Mouse (Mus musculus) C2C12 (cell line): Measurements from ENCODE around the gene Grk6. TPM values are rescaled to one million over a fixed set of nuclear protein-coding genes. Genes with fewer than 3 reads are reported as not detected.
A peak's percentile ranks its signal among the peaks of the same experiment; 100 is the strongest.

Experiments used
- H3K27me3 ChIP-seq: one replicate; pipeline ENCODE4 v1.6.1; 2011; ENCODE audit not compliant: control insufficient read depth, insufficient read depth, insufficient read length
- H3K36me3 ChIP-seq: one replicate; pipeline ENCODE4 v1.6.1; 2011; ENCODE audit not compliant: control insufficient read depth, insufficient read depth
- H3K4me3 ChIP-seq: one replicate; pipeline ENCODE4 v1.5.1; 2011; ENCODE audit warnings: mild to moderate bottlenecking, control low read depth; ENCODE audit not compliant: poor library complexity, insufficient read depth, severe bottlenecking
- H3K79me2 ChIP-seq: one replicate; pipeline ENCODE4 v1.6.1; 2011; ENCODE audit not compliant: control insufficient read depth, insufficient read depth
- H3K79me3 ChIP-seq: one replicate; pipeline ENCODE4 v1.6.1; 2011; ENCODE audit warnings: low read depth, control low read depth
- H3ac ChIP-seq: one replicate; pipeline ENCODE3; 2011; ENCODE audit warnings: low read depth; ENCODE audit not compliant: control insufficient read depth, insufficient read length
- CEBPB ChIP-seq: IDR thresholded peaks from one replicate; pipeline ENCODE4 v1.6.1; 2011; ENCODE audit warnings: low read depth, mild to moderate bottlenecking, control low read depth, moderate library complexity
- CTCF ChIP-seq: IDR thresholded peaks from one replicate; pipeline ENCODE4 v1.5.1; 2011; ENCODE audit not compliant: control insufficient read depth, insufficient read depth, insufficient read length
- FOSL1 ChIP-seq: IDR thresholded peaks from one replicate; pipeline ENCODE4 v1.8.0; 2011; ENCODE audit warnings: mild to moderate bottlenecking, low read length; ENCODE audit not compliant: poor library complexity, insufficient read depth, severe bottlenecking
- MAX ChIP-seq: IDR thresholded peaks from one replicate; pipeline ENCODE4 v1.6.1; 2011; ENCODE audit warnings: mild to moderate bottlenecking, control low read depth
- MYOD1 ChIP-seq: IDR thresholded peaks from one replicate; pipeline ENCODE4 v1.6.1; 2011; ENCODE audit warnings: low read depth; ENCODE audit not compliant: control insufficient read depth, insufficient read length
- MYOG ChIP-seq: IDR thresholded peaks from one replicate; pipeline ENCODE4 v1.6.1; 2011; ENCODE audit not compliant: control insufficient read depth, insufficient read length; ENCODE audit errors: extremely low read depth
- USF1 ChIP-seq: IDR thresholded peaks from one replicate; pipeline ENCODE4 v1.6.1; 2011; ENCODE audit warnings: low read depth, mild to moderate bottlenecking, control low read depth, moderate library complexity
- microRNA-seq: library from miRNA; unstranded; fragments of <30 nt; microRNA quantifications from one replicate; pipeline ENCODE4, GENCODE M21; 2019; ENCODE audit warnings: borderline microRNAs expressed
- polyA plus RNA-seq: library from polyadenylated mRNA; unstranded; fragments of >200 nt; fragmentation: generic; extraction: Trizol; gene quantifications from one replicate; pipeline ENCODE4 v1.2.1, GENCODE M21; 2012; ENCODE audit warnings: missing spikeins

Grk6 gene
- polyA plus RNA-seq, 1 experiment: 81.9 TPM

DNA sequence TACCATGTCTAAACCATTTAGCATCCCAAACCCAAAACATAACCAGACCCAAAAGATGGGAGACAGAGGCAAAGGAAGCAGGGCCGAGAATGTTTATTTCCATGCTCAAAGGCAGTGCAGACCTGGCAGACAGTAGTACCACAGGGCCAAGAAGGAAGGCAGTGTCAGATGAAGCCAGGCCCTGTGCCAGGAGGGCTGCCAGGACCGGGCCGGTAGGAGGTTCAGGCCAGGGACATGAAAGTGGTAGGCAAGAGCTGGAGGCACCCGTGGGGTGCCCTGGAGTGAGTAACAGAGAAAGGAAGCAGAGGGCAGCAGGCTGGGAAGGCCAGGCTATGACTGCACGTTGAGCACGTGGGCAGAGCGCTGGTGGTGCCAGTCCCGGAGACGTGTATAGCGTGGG lies 61.8 kb downstream of the Grk6 start:
- peaks cover 88% of the 10 kb centered on the region for H3K79me2 ChIP-seq
- H3K27me3 ChIP-seq: no peaks in the 10 kb centered on the region
- H3K79me3 ChIP-seq: peaks cover 28% of the 10 kb centered on the region
- no peak overlapping the region for H3ac ChIP-seq
- TF ChIP-seq USF1 (no peak), MYOD1 (no peak), CTCF (no peak), MYOG (no peak), CEBPB (no peak), MAX (no peak), FOSL1 (no peak)
- no peak overlapping the region for H3K4me3 ChIP-seq
- peaks cover 87% of the 10 kb centered on the region for H3K36me3 ChIP-seq

- H3K79me3 ChIP-seq: peaks cover 40% of the 10 kb centered on the region
- TF ChIP-seq MYOD1: no peak
- TF ChIP-seq CEBPB: no peak
- TF ChIP-seq MAX: no peak
- TF ChIP-seq FOSL1: no peak
- no peak for TF ChIP-seq CTCF
- no peak for TF ChIP-seq USF1
- no peak for TF ChIP-seq MYOG
- no peaks in the 10 kb centered on the region for H3K27me3 ChIP-seq
- H3K36me3 ChIP-seq: peaks cover 81% of the 10 kb centered on the region
- H3K4me3 ChIP-seq: no peak overlapping the region
- H3ac ChIP-seq: no peak overlapping the region
- H3K79me2 ChIP-seq: peaks cover 97% of the 10 kb centered on the region
These were observed 63.0 kb downstream of the Grk6 start for GRCm38 (mm10) chr13:55507877-55508276.

DNA sequence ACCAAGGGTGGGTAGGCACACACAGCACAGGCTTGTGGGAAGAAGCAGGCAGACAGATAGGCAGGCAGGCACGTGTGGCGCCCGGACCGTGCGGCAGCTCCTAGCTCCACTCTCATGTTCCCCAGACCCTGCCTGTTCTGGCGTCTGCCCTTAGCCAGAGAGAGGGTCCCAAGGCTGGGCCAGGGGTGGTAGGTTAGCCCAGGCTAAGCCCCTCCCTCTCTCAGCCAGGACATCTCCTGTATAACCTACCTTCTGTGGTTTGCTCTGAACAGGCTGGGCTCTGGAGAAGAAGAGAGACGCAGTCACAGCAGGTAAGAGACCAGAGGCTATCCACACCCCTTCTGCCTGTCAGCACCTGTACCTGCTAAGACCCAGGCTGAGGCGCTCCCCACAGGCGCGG lies 63.7 kb downstream of the Grk6 start:
- Histone ChIP-seq H3K4me3 (no peak overlapping the region), H3ac (no peak overlapping the region), H3K36me3 (peaks cover 74% of the 10 kb centered on the region), H3K79me3 (peaks cover 42% of the 10 kb centered on the region), H3K27me3 (no peaks in the 10 kb centered on the region), H3K79me2 (peaks cover 95% of the 10 kb centered on the region)
- TF ChIP-seq MYOG: no peak
- no peak for TF ChIP-seq MAX
- no peak for TF ChIP-seq USF1
- no peak for TF ChIP-seq MYOD1
- TF ChIP-seq FOSL1: no peak
- no peak for TF ChIP-seq CTCF

DNA sequence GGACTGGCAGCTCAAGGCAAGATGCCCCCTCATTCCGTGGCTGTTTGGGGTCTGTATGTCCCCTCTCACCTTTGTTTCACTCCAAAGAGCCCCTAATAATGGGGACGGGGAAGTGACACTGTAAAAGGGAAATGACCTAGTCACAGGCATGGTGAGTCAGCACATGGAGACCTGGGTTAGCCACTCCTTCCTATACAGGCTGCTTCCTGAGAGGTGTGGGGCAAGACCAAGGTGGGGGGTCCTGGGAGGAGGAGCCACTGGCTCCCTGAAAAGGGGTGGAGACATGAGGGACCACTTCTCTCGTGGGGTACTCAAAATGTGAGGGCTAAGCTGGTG lies 65.4 kb downstream of the Grk6 start:
- peaks cover 77% of the 10 kb centered on the region for H3K79me2 ChIP-seq
- peak overlapping the region; percentile 56 for H3ac ChIP-seq
- H3K79me3 ChIP-seq: peaks cover 42% of the 10 kb centered on the region
- TF ChIP-seq MYOG (no peak), CTCF (no peak), MAX (no peak), FOSL1 (no peak), CEBPB (no peak), USF1 (no peak), MYOD1 (no peak)
- peaks cover 57% of the 10 kb centered on the region for H3K36me3 ChIP-seq
- H3K27me3 ChIP-seq: no peaks in the 10 kb centered on the region
- H3K4me3 ChIP-seq: no peak overlapping the region

Small RNA genes lying within 50 kb of the gene (microRNA-seq; reads per million reads assigned to microRNA genes)
- 1.00 reads per million, percentile 22 among the genes with 10 or more reads in this experiment for gene Mir6943
- gene Mir6944: 10.8 reads per million, percentile 60 among the genes with 10 or more reads in this experiment
- gene Mir6945: 4.8 reads per million, percentile 51 among the genes with 10 or more reads in this experiment

Other genes with a start within 250 kb of the Grk6 start
- gene Nsd1, start 235.3 kb upstream of the Grk6 start, polyA plus RNA-seq: 10.5 TPM
- gene Prelid1, start 124.6 kb upstream of the Grk6 start, polyA plus RNA-seq: 499 TPM
- 54.3 TPM for gene Rab24, start 123.1 kb upstream of the Grk6 start, polyA plus RNA-seq
- gene Mxd3, start 115.2 kb upstream of the Grk6 start, polyA plus RNA-seq: 49.8 TPM
- 81.4 TPM for gene Lman2, start 82.3 kb upstream of the Grk6 start, polyA plus RNA-seq
- 0.08 TPM for gene Rgs14, start 75.3 kb upstream of the Grk6 start, polyA plus RNA-seq
- gene Slc34a1, start 46.9 kb upstream of the Grk6 start, polyA plus RNA-seq: not detected
- gene Pfn3, start 29.8 kb upstream of the Grk6 start, polyA plus RNA-seq: not detected
- not detected for gene F12, start 18.3 kb upstream of the Grk6 start, polyA plus RNA-seq
- 10.8 TPM for gene Prr7, start 19.2 kb downstream of the Grk6 start, polyA plus RNA-seq
- gene Dbn1, start 43.0 kb downstream of the Grk6 start, polyA plus RNA-seq: 87.7 TPM
- gene Pdlim7, start 68.6 kb downstream of the Grk6 start, polyA plus RNA-seq: 344 TPM
- gene Dok3, start 84.2 kb downstream of the Grk6 start, polyA plus RNA-seq: 0.83 TPM
- gene Ddx41, start 91.6 kb downstream of the Grk6 start, polyA plus RNA-seq: 65.4 TPM
- 15.9 TPM for gene Fam193b, start 126.0 kb downstream of the Grk6 start, polyA plus RNA-seq
- 191 TPM for gene Tmed9, start 128.7 kb downstream of the Grk6 start, polyA plus RNA-seq
- 16.1 TPM for gene B4galt7, start 154.8 kb downstream of the Grk6 start, polyA plus RNA-seq
- 32.1 TPM for gene Caml, start 177.9 kb downstream of the Grk6 start, polyA plus RNA-seq
- gene Ddx46, start 190.0 kb downstream of the Grk6 start, polyA plus RNA-seq: 15.2 TPM
- 15.8 TPM for gene B230219D22Rik, start 248.1 kb downstream of the Grk6 start, polyA plus RNA-seq